Mouse (Mus musculus): ENCODE results near the gene Serpinb9b.

Serpinb9b gene

GRCm38 (mm10) chr13:33084975-33085694 lies 57.9 kb downstream of the Serpinb9b start:
- in situ Hi-C loops (cut with MboI; ENCODE audit: low pct_unique_long_range_greater_than_20kb in 1 of 2, low sequenced_read_pairs in 2 of 2, unreplicated experiment in 1 of 2), result loop anchor here in 1 of 2 experiments (5.0 kb wide), 1 partner anchor 183 kb away; no protein-coding TSS in a partner anchor

GRCm38 (mm10) chr13:33085695-33086432 lies 58.6 kb downstream of the Serpinb9b start:
- in situ Hi-C loops (cut with MboI; ENCODE audit: low pct_unique_long_range_greater_than_20kb in 1 of 2, low sequenced_read_pairs in 2 of 2, unreplicated experiment in 1 of 2), result no loop called here

GRCm38 (mm10) chr13:33089566-33089965 lies 62.4 kb downstream of the Serpinb9b start:
- in situ Hi-C loops (cut with MboI; ENCODE audit: low pct_unique_long_range_greater_than_20kb in 1 of 2, low sequenced_read_pairs in 2 of 2, unreplicated experiment in 1 of 2), result no loop called here

GRCm38 (mm10) chr13:33090546-33090945 lies 63.3 kb downstream of the Serpinb9b start:
- in situ Hi-C loops (cut with MboI; ENCODE audit: low pct_unique_long_range_greater_than_20kb in 1 of 2, low sequenced_read_pairs in 2 of 2, unreplicated experiment in 1 of 2), result no loop called here

- in situ Hi-C loops (cut with MboI; ENCODE audit: low pct_unique_long_range_greater_than_20kb in 1 of 2, low sequenced_read_pairs in 2 of 2, unreplicated experiment in 1 of 2), result no loop called here
Observed at GRCm38 (mm10) chr13:33091306-33091705, 64.1 kb downstream of the Serpinb9b start.

Data from mouse embryonic stem cell (cell line).